Mouse (Mus musculus) CH12.LX (cell line): ENCODE data around the gene Slain1. TPM values are rescaled to one million over a fixed set of nuclear protein-coding genes. Genes with fewer than 3 reads are reported as not detected.

Source experiments
- DNase-seq: peaks from one replicate; pipeline ENCODE4 v3.0.0-alpha.2; 2013; ENCODE audit errors: extremely low read depth
- H3K27ac ChIP-seq: 2 replicates; pipeline ENCODE4 v1.5.1; 2012; ENCODE audit warnings: low read depth, mild to moderate bottlenecking, control low read depth, moderate library complexity; ENCODE audit not compliant: insufficient read depth
- H3K27me3 ChIP-seq: replicated peaks from 2 replicates; pipeline ENCODE3; 2012; ENCODE audit warnings: inconsistent platforms
- H3K36me3 ChIP-seq, 2 experiments: replicated peaks in 1 of 2; 2 replicates each; pipeline versions ENCODE3 to v1.6.1; 2012; ENCODE audit warnings: inconsistent platforms in 1 of 2, low read length in 1 of 2, mild to moderate bottlenecking in 1 of 2, mixed read lengths in 1 of 2, moderate library complexity in 1 of 2; ENCODE audit not compliant: control insufficient read depth in 1 of 2, insufficient read depth in 1 of 2
- H3K4me1 ChIP-seq, 2 experiments: 2 replicates each; pipeline ENCODE4 v1.6.1; 2012; ENCODE audit warnings: inconsistent platforms in 1 of 2, moderate library complexity in 1 of 2; ENCODE audit not compliant: insufficient read depth in 2 of 2, control insufficient read depth in 1 of 2
- H3K4me2 ChIP-seq: 2 replicates; pipeline ENCODE4 v1.6.1; 2012; ENCODE audit warnings: low read depth, mild to moderate bottlenecking, control low read depth; ENCODE audit not compliant: poor library complexity, insufficient read depth, severe bottlenecking
- H3K4me3 ChIP-seq, 3 experiments: fragments of 150-350 bp in 1 of 3; sonication (generic) in 1 of 3; replicated peaks in 1 of 3; 2 replicates each; pipeline versions ENCODE3 to v1.5.1; 2011 to 2012; ENCODE audit warnings: low read depth in 2 of 3, low read length in 2 of 3, mild to moderate bottlenecking in 2 of 3, moderate library complexity in 2 of 3, control low read depth in 1 of 3, improper control_type of control experiment in 1 of 3, inconsistent platforms in 1 of 3, mixed read lengths in 1 of 3; ENCODE audit not compliant: poor library complexity in 1 of 3
- H3K79me2 ChIP-seq: replicated peaks from 2 replicates; pipeline ENCODE4 v1.6.1; 2012; ENCODE audit warnings: mild to moderate bottlenecking, moderate library complexity; ENCODE audit not compliant: control insufficient read depth, poor library complexity, insufficient read depth, severe bottlenecking; ENCODE audit errors: extremely low read depth
- H3K9ac ChIP-seq: 2 replicates; pipeline ENCODE4 v1.6.1; 2012; ENCODE audit warnings: low read depth, mild to moderate bottlenecking, control low read depth, moderate library complexity; ENCODE audit not compliant: insufficient read depth
- H3K9me3 ChIP-seq: replicated peaks from 2 replicates; pipeline ENCODE3; 2012; ENCODE audit warnings: low read length, inconsistent platforms, mixed read lengths
- BHLHE40 ChIP-seq: IDR thresholded peaks from 2 replicates; pipeline ENCODE4 v1.6.1; 2011; ENCODE audit warnings: mild to moderate bottlenecking, low read depth, low read length, improper control_type of control experiment
- CHD1 ChIP-seq: IDR thresholded peaks from 2 replicates; pipeline ENCODE4 v1.6.1; 2012; ENCODE audit warnings: low read depth, low read length, improper control_type of control experiment, inconsistent platforms
- CHD2 ChIP-seq: IDR thresholded peaks from 2 replicates; pipeline ENCODE4 v1.6.1; 2011; ENCODE audit warnings: low read length, improper control_type of control experiment
- CTCF ChIP-seq, 2 experiments: IDR thresholded peaks in 1 of 2; conservative IDR thresholded peaks in 1 of 2; 2 replicates each; pipeline ENCODE4 v1.5.1; 2011 to 2012; ENCODE audit warnings: low read depth in 2 of 2, low read length in 2 of 2, improper control_type of control experiment in 1 of 2, inconsistent platforms in 1 of 2, mild to moderate bottlenecking in 1 of 2, moderate library complexity in 1 of 2
- E2F4 ChIP-seq: IDR thresholded peaks from 2 replicates; pipeline ENCODE4 v1.6.1; 2011; ENCODE audit warnings: low read depth, low read length, improper control_type of control experiment; ENCODE audit not compliant: insufficient replicate concordance
- ELF1 ChIP-seq: IDR thresholded peaks from 2 replicates; pipeline ENCODE4 v1.6.1; 2014; ENCODE audit warnings: low read depth, mild to moderate bottlenecking, inconsistent platforms, low read length, improper control_type of control experiment
- EP300 ChIP-seq: IDR thresholded peaks from 2 replicates; pipeline ENCODE4 v1.6.1; 2011; ENCODE audit warnings: low read length, improper control_type of control experiment
- ETS1 ChIP-seq: conservative IDR thresholded peaks from 2 replicates; pipeline ENCODE4 v1.6.1; 2012; ENCODE audit warnings: low read depth, mild to moderate bottlenecking, inconsistent platforms, low read length, improper control_type of control experiment, moderate library complexity
- GABPA ChIP-seq: IDR thresholded peaks from 2 replicates; pipeline ENCODE4 v1.6.1; 2012; ENCODE audit warnings: low read depth, low read length, improper control_type of control experiment, inconsistent platforms; ENCODE audit not compliant: insufficient replicate concordance
- HCFC1 ChIP-seq: IDR thresholded peaks from 2 replicates; pipeline ENCODE4 v1.6.1; 2012; ENCODE audit warnings: low read depth, mild to moderate bottlenecking, inconsistent platforms, low read length, improper control_type of control experiment
- IRF4 ChIP-seq: IDR thresholded peaks from 2 replicates; pipeline ENCODE4 v1.6.1; 2014; ENCODE audit warnings: low read depth, mild to moderate bottlenecking, inconsistent platforms, low read length, improper control_type of control experiment
- JUN ChIP-seq: IDR thresholded peaks from 2 replicates; pipeline ENCODE4 v1.6.1; 2011; ENCODE audit warnings: low read depth, mild to moderate bottlenecking, low read length, improper control_type of control experiment, moderate library complexity; ENCODE audit not compliant: insufficient read depth
- JUND ChIP-seq: conservative IDR thresholded peaks from 2 replicates; pipeline ENCODE4 v1.6.1; 2011; ENCODE audit warnings: low read depth, low read length, improper control_type of control experiment
- KAT2A ChIP-seq: IDR thresholded peaks from 2 replicates; pipeline ENCODE4 v1.6.1; 2012; ENCODE audit warnings: low read length, improper control_type of control experiment, inconsistent platforms; ENCODE audit not compliant: insufficient replicate concordance
- MAFK ChIP-seq: IDR thresholded peaks from 2 replicates; pipeline ENCODE4 v1.6.1; 2011; ENCODE audit warnings: low read length, improper control_type of control experiment; ENCODE audit not compliant: insufficient replicate concordance
- MAX ChIP-seq: IDR thresholded peaks from 2 replicates; pipeline ENCODE4 v1.6.1; 2011; ENCODE audit warnings: low read length, improper control_type of control experiment
- MAZ ChIP-seq: IDR thresholded peaks from 2 replicates; pipeline ENCODE4 v1.6.1; 2012; ENCODE audit warnings: low read depth, mild to moderate bottlenecking, inconsistent platforms, low read length, improper control_type of control experiment, moderate library complexity
- MEF2A ChIP-seq: IDR thresholded peaks from 2 replicates; pipeline ENCODE4 v1.6.1; 2014; ENCODE audit warnings: low read depth, mild to moderate bottlenecking, inconsistent platforms, low read length, improper control_type of control experiment, borderline replicate concordance
- MXI1 ChIP-seq: IDR thresholded peaks from 2 replicates; pipeline ENCODE4 v1.6.1; 2011; ENCODE audit warnings: mild to moderate bottlenecking, low read depth, low read length, improper control_type of control experiment
- MYC ChIP-seq: IDR thresholded peaks from 2 replicates; pipeline ENCODE4 v1.6.1; 2011; ENCODE audit warnings: low read depth, mild to moderate bottlenecking, improper control_type of control experiment, low read length
- NELFE ChIP-seq: IDR thresholded peaks from 2 replicates; pipeline ENCODE4 v1.6.1; 2011; ENCODE audit warnings: low read depth, low read length, improper control_type of control experiment
- NRF1 ChIP-seq: IDR thresholded peaks from 2 replicates; pipeline ENCODE4 v1.6.1; 2014; ENCODE audit warnings: low read depth, mild to moderate bottlenecking, inconsistent platforms, low read length, improper control_type of control experiment, moderate library complexity
- PAX5 ChIP-seq: IDR thresholded peaks from 2 replicates; pipeline ENCODE4 v1.6.1; 2012; ENCODE audit warnings: low read length, inconsistent platforms, mixed read lengths
- POLR2A ChIP-seq: IDR thresholded peaks from 2 replicates; pipeline ENCODE4 v1.6.1; 2011; ENCODE audit warnings: low read depth, mild to moderate bottlenecking, improper control_type of control experiment, low read length
- POLR2AphosphoS2 ChIP-seq: IDR thresholded peaks from 2 replicates; pipeline ENCODE4 v1.6.1; 2011; ENCODE audit warnings: low read depth, low read length, improper control_type of control experiment
- RAD21 ChIP-seq: IDR thresholded peaks from 2 replicates; pipeline ENCODE4 v1.6.1; 2011; ENCODE audit warnings: low read depth, mild to moderate bottlenecking, low read length, improper control_type of control experiment, moderate library complexity
- RCOR1 ChIP-seq: conservative IDR thresholded peaks from 2 replicates; pipeline ENCODE4 v1.6.1; 2012; ENCODE audit warnings: low read depth, mild to moderate bottlenecking, inconsistent platforms, low read length, improper control_type of control experiment
- SIN3A ChIP-seq: IDR thresholded peaks from 2 replicates; pipeline ENCODE4 v1.6.1; 2012; ENCODE audit warnings: low read length, improper control_type of control experiment, inconsistent platforms
- SMC3 ChIP-seq: IDR thresholded peaks from 2 replicates; pipeline ENCODE4 v1.6.1; 2011; ENCODE audit warnings: low read depth, low read length, improper control_type of control experiment
- TBP ChIP-seq: conservative IDR thresholded peaks from 2 replicates; pipeline ENCODE4 v1.6.1; 2011; ENCODE audit warnings: low read depth, low read length, improper control_type of control experiment
- TCF12 ChIP-seq: IDR thresholded peaks from 2 replicates; pipeline ENCODE4 v1.6.1; 2014; ENCODE audit warnings: low read depth, mild to moderate bottlenecking, inconsistent platforms, low read length, improper control_type of control experiment
- UBTF ChIP-seq: IDR thresholded peaks from 2 replicates; pipeline ENCODE4 v1.6.1; 2012; ENCODE audit warnings: low read depth, mild to moderate bottlenecking, inconsistent platforms, low read length, improper control_type of control experiment, moderate library complexity
- USF1 ChIP-seq: IDR thresholded peaks from 2 replicates; pipeline ENCODE4 v1.6.1; 2014; ENCODE audit warnings: low read depth, mild to moderate bottlenecking, inconsistent platforms, low read length, improper control_type of control experiment
- USF2 ChIP-seq: conservative IDR thresholded peaks from 2 replicates; pipeline ENCODE4 v1.6.1; 2011; ENCODE audit warnings: low read depth, low read length, improper control_type of control experiment
- ZC3H11A ChIP-seq: IDR thresholded peaks from 2 replicates; pipeline ENCODE4 v1.6.1; 2012; ENCODE audit warnings: low read depth, mild to moderate bottlenecking, inconsistent platforms, low read length, improper control_type of control experiment
- ZKSCAN1 ChIP-seq: IDR thresholded peaks from 2 replicates; pipeline ENCODE4 v1.6.1; 2012; ENCODE audit warnings: low read depth, inconsistent platforms, low read length, improper control_type of control experiment, borderline replicate concordance
- ZMIZ1 ChIP-seq: IDR thresholded peaks from 2 replicates; pipeline ENCODE4 v1.6.1; 2012; ENCODE audit warnings: low read depth, mild to moderate bottlenecking, inconsistent platforms, low read length, improper control_type of control experiment
- ZNF384 ChIP-seq: IDR thresholded peaks from 2 replicates; pipeline ENCODE4 v1.6.1; 2012; ENCODE audit warnings: low read depth, low read length, improper control_type of control experiment, inconsistent platforms
- dilution Hi-C: fragments of 300-500 bp; cut with MboI; formaldehyde crosslinking; loops from 2 replicates; pipeline ENCODE4 v1.14.3; 2020; ENCODE audit warnings: low sequenced_read_pairs; ENCODE audit not compliant: extremely low pct_unique_long_range_greater_than_20kb, extremely low pct_ligation_motif_present
- in situ Hi-C: fragments of 300-500 bp; cut with MboI; formaldehyde crosslinking; loops from 3 replicates; pipeline ENCODE4 v1.14.3; 2019; ENCODE audit warnings: low sequenced_read_pairs, low pct_ligation_motif_present, low pct_unique_long_range_greater_than_20kb, mixed read lengths
- polyA plus RNA-seq: library from polyadenylated mRNA; unstranded; fragments of >175 nt; gene quantifications from 2 replicates; pipeline ENCODE4 v1.2.1, GENCODE M21; 2012; ENCODE audit warnings: low read depth; ENCODE audit not compliant: insufficient read length
- total RNA-seq, 2 experiments: library from RNA; depleted of rRNA; stranded (reverse); fragments of 300-350 nt in 1 of 2; fragments of >200 nt in 1 of 2; gene quantifications; 2 replicates each; pipeline ENCODE4 v1.2.3; 2012 to 2014

The Slain1 gene
- total and polyA plus RNA-seq, 3 experiments: 13.1 to 15.9 (median 13.6) TPM

GRCm38 (mm10) chr14:103653800-103654199, 3.8 kb downstream of the Slain1 start:
- in situ Hi-C loops: no loop called here
- peak overlapping the region; percentile 92 for H3K4me2 ChIP-seq

GRCm38 (mm10) chr14:103655448-103655847, 5.4 kb downstream of the Slain1 start:
- no peak for DNase-seq
- no peak for TF ChIP-seq MXI1
- no peak for TF ChIP-seq UBTF
- no peak for TF ChIP-seq GABPA
- no peak for TF ChIP-seq USF1
- no peak for TF ChIP-seq RAD21
- TF ChIP-seq ZNF384: no peak
- no peak for TF ChIP-seq EP300
- no peak for TF ChIP-seq ZKSCAN1
- no peak for TF ChIP-seq TBP
- no peak for TF ChIP-seq RCOR1
- no peak for TF ChIP-seq POLR2AphosphoS2
- TF ChIP-seq MAX: no peak
- TF ChIP-seq PAX5: no peak
- no peak for TF ChIP-seq CTCF (conservative IDR thresholded peaks at IDR 0.05 in 1 of 2, IDR thresholded peaks at IDR 0.05 in 1 of 2; ENCODE audit: low read depth in 2 of 2, low read length in 2 of 2)
- no peak for TF ChIP-seq JUN
- TF ChIP-seq POLR2A: no peak
- no peak for TF ChIP-seq JUND
- TF ChIP-seq TCF12: no peak
- in situ Hi-C loops: no loop called here
- H3K9me3 ChIP-seq: no peaks in the 10 kb centered on the region
- H3K4me3 ChIP-seq: no peak overlapping the region
- no peak overlapping the region for H3K9ac ChIP-seq
- H3K27ac ChIP-seq: no peak overlapping the region
- H3K4me1 ChIP-seq: peaks cover 2 to 36% of the 10 kb centered on the region in 2 experiments; a peak in 3 of 4 replicates
- dilution Hi-C loops: no loop called here
- H3K27me3 ChIP-seq: no peaks in the 10 kb centered on the region
- peaks cover 10 to 18% of the 10 kb centered on the region in 2 experiments for H3K36me3 ChIP-seq
- H3K79me2 ChIP-seq: peaks cover 33% of the 10 kb centered on the region
- H3K4me2 ChIP-seq: no peak overlapping the region

More at GRCm38 (mm10) chr14:103653800-103654199, 3.8 kb downstream of the Slain1 start:
- Histone ChIP-seq H3K36me3 (peaks cover 7 to 15% of the 10 kb centered on the region in 2 experiments), H3K4me1 (peaks cover 5 to 46% of the 10 kb centered on the region in 2 experiments; a peak in 3 of 4 replicates), H3K9ac (peak overlapping the region; percentile 79)
- no peak for TF ChIP-seq ZNF384
- no peak for TF ChIP-seq E2F4
- TF ChIP-seq NRF1: no peak
- peak; percentile 84 for TF ChIP-seq MXI1
- TF ChIP-seq KAT2A: no peak
- no peak; the same call in 1 of the 2 replicates for TF ChIP-seq MEF2A
- TF ChIP-seq SIN3A: peak; percentile 49; the same call in 1 of the 2 replicates
- TF ChIP-seq USF2: no peak
- no peak for TF ChIP-seq HCFC1
- no peak for TF ChIP-seq ELF1
- no peak for TF ChIP-seq POLR2AphosphoS2
- 0 out of 2 replicates have a peak, but pooled peaks have one; percentile 28 for TF ChIP-seq CHD1
- TF ChIP-seq USF1: no peak
- no peak for TF ChIP-seq MAZ
- no peak for TF ChIP-seq CHD2
- no peak for TF ChIP-seq POLR2A
- no peak for TF ChIP-seq UBTF
- peak; percentile 69; the same call in 1 of the 2 replicates for TF ChIP-seq IRF4
- no peak for TF ChIP-seq TBP
- TF ChIP-seq MAFK: no peak
- TF ChIP-seq MYC: peak; percentile 56; the same call in 1 of the 2 replicates
- no peak for TF ChIP-seq ZC3H11A
- TF ChIP-seq SMC3: no peak
- no peak for TF ChIP-seq JUND
- no peak for TF ChIP-seq GABPA
- TF ChIP-seq NELFE: no peak
- TF ChIP-seq JUN: no peak
- no peak for TF ChIP-seq RAD21
- peak; percentile 55 for TF ChIP-seq ETS1
- no peak for TF ChIP-seq TCF12
- TF ChIP-seq RCOR1: no peak
- TF ChIP-seq ZMIZ1: no peak
- TF ChIP-seq BHLHE40: no peak
- no peak for TF ChIP-seq CTCF (conservative IDR thresholded peaks at IDR 0.05 in 1 of 2, IDR thresholded peaks at IDR 0.05 in 1 of 2; ENCODE audit: low read depth in 2 of 2, low read length in 2 of 2)
- TF ChIP-seq EP300: no peak
- no peak for TF ChIP-seq ZKSCAN1
- peak; percentile 44; the same call in 1 of the 2 replicates for TF ChIP-seq MAX
- TF ChIP-seq PAX5: no peak
- TF ChIP-seq, all 38 proteins: peak for 7
- H3K27me3 ChIP-seq: no peaks in the 10 kb centered on the region
- dilution Hi-C loops: no loop called here
- H3K79me2 ChIP-seq: peaks cover 33% of the 10 kb centered on the region
- H3K4me3 ChIP-seq: peak overlapping the region; percentile 53 to 73 (median 58)
- H3K27ac ChIP-seq: peak overlapping the region; percentile 20
- no peaks in the 10 kb centered on the region for H3K9me3 ChIP-seq
- DNase-seq: peak; percentile 37
